ENCODE assay signal across 8 mouse cellular contexts in the genomic region with DNA sequence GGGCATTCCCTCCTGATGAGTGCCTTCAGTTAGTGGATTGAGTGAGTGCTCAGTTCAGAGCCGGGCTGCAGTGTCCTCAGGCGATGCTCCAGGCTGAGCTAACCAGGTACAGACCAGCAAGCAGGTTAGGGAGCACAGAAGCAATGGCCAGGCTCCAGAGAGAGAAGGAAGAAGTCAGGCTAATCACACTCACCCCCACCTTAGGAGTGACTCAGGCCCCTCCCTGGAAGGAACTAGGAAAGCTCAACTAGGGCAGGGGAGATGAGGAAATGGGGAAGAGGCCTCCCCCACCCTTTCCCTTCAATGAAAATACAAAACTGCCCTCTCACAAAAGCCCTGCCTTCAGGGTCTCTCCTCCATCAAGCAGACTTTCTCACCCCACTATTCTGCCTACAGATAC. TPM values are rescaled to one million over a fixed set of nuclear protein-coding genes. Genes with fewer than 3 reads are reported as not detected.
DNase-seq lines count a peak whose midpoint lies in the region; ATAC-seq lines count a peak whose summit lies in the region.

No protein-coding gene starts in this region.

- WGBS in neural tube, embryonic 11.5 days = 73% methylated on average over 2 of the region's 2 CpGs
- WGBS in forebrain, embryonic 14.5 days = 51% methylated on average over 2 of the region's 2 CpGs
- 23% methylated on average over 2 of the region's 2 CpGs for WGBS in liver, embryonic 16.5 days (ENCODE audit: insufficient replicate concordance)

- peak overlapping the region; percentile 61 for H3K4me3 ChIP-seq in neural tube, embryonic 11.5 days (ENCODE audit: low read depth, low read length)
- peak overlapping the region; percentile 95 for H3K4me3 ChIP-seq in forebrain, embryonic 14.5 days (ENCODE audit: low read depth, low read length)
- H3K4me3 ChIP-seq in liver, embryonic 16.5 days (ENCODE audit: low read depth, low read length) = peak overlapping the region; percentile 85

- ATAC-seq in neural tube, embryonic 11.5 days (ENCODE audit: insufficient read depth, low FRiP score, low TSS enrichment) = no peak
- ATAC-seq in forebrain, embryonic 14.5 days = no peak
- ATAC-seq in liver, embryonic 16.5 days (ENCODE audit: low read depth) = no peak

- H3K4me2 ChIP-seq in neural tube, embryonic 11.5 days (ENCODE audit: low read depth) = peak overlapping the region; percentile 91
- H3K4me2 ChIP-seq in forebrain, embryonic 14.5 days (ENCODE audit: low read length) = peak overlapping the region; percentile 100
- H3K4me2 ChIP-seq in liver, embryonic 16.5 days (ENCODE audit: low read depth, low read length) = peak overlapping the region; percentile 69

- peaks cover 4% of the 10 kb centered on the region; the same call in 1 of the 2 replicates for H3K36me3 ChIP-seq in neural tube, embryonic 11.5 days (ENCODE audit: control insufficient read depth, insufficient read depth, low read length)
- peaks cover 26% of the 10 kb centered on the region for H3K36me3 ChIP-seq in forebrain, embryonic 14.5 days (ENCODE audit: control insufficient read depth, insufficient read depth, low read length)
- peaks cover 20% of the 10 kb centered on the region for H3K36me3 ChIP-seq in liver, embryonic 16.5 days (ENCODE audit: control insufficient read depth, insufficient read depth)

- no peaks in the 10 kb centered on the region for H3K9me3 ChIP-seq in neural tube, embryonic 11.5 days (ENCODE audit: control insufficient read depth, low read length)
- H3K9me3 ChIP-seq in forebrain, embryonic 14.5 days (replicated peaks; ENCODE audit: control insufficient read depth, low read length) = no peaks in the 10 kb centered on the region
- no peaks in the 10 kb centered on the region for H3K9me3 ChIP-seq in liver, embryonic 16.5 days (replicated peaks; ENCODE audit: control insufficient read depth, low read length)

- no peak for DNase-seq in neural tube, embryonic 11.5 days (ENCODE audit: low spot score)
- no peak for DNase-seq in neural tube, embryonic 10.5 days (ENCODE audit: extremely low spot score, low spot score)
- no peak for DNase-seq in forebrain, embryonic 14.5 days (ENCODE audit: low spot score)
- DNase-seq in natural killer cell, adult 2 months (ENCODE audit: low spot score in 2 of 2) = no peak
- no peak for DNase-seq in testis, postnatal 10 days (ENCODE audit: low spot score)
- no peak for DNase-seq in gastrocnemius, postnatal 25 days
- DNase-seq in frontal cortex, postnatal 25 days (ENCODE audit: low spot score in 2 of 2) = no peak

- no peak overlapping the region for H3K27ac ChIP-seq in neural tube, embryonic 11.5 days (ENCODE audit: low read depth, low read length)
- no peak overlapping the region for H3K27ac ChIP-seq in forebrain, embryonic 14.5 days (ENCODE audit: low read depth, low read length)
- H3K27ac ChIP-seq in liver, embryonic 16.5 days (ENCODE audit: low read length) = peak overlapping the region; percentile 99

- H3K4me1 ChIP-seq in neural tube, embryonic 11.5 days (ENCODE audit: control insufficient read depth, insufficient read depth, low read length) = peaks cover 13% of the 10 kb centered on the region
- peaks cover 19% of the 10 kb centered on the region for H3K4me1 ChIP-seq in forebrain, embryonic 14.5 days (ENCODE audit: control insufficient read depth, insufficient read depth, low read length)
- H3K4me1 ChIP-seq in liver, embryonic 16.5 days (ENCODE audit: control insufficient read depth, low read depth, low read length) = peaks cover 35% of the 10 kb centered on the region

- peak overlapping the region; percentile 88 for H3K9ac ChIP-seq in neural tube, embryonic 11.5 days (ENCODE audit: low read length)
- peak overlapping the region; percentile 95 for H3K9ac ChIP-seq in forebrain, embryonic 14.5 days (ENCODE audit: low read length)
- peak overlapping the region; percentile 97 for H3K9ac ChIP-seq in liver, embryonic 16.5 days (ENCODE audit: low read depth, low read length)

- H3K27me3 ChIP-seq in neural tube, embryonic 11.5 days (ENCODE audit: control insufficient read depth, insufficient read depth, low read length) = no peaks in the 10 kb centered on the region
- no peaks in the 10 kb centered on the region for H3K27me3 ChIP-seq in forebrain, embryonic 14.5 days (replicated peaks; ENCODE audit: control insufficient read depth, insufficient read depth, low read length)
- no peaks in the 10 kb centered on the region for H3K27me3 ChIP-seq in liver, embryonic 16.5 days (ENCODE audit: control insufficient read depth, insufficient read depth, low read depth, low read length)

RNA-seq across cellular contexts. Expression of a gene that starts 1.7 kb away (rescaled TPM):
- 23.9 and 28.8 TPM in 2 replicates for polyA plus RNA-seq in neural tube, embryonic 11.5 days (2014; fragmentation: Nextera tagmentation; extraction: Ambion mirVana)
- polyA plus RNA-seq in forebrain, embryonic 14.5 days (2014; fragmentation: Nextera tagmentation; extraction: Ambion mirVana) = 13.6 and 13.7 TPM in 2 replicates
- polyA plus RNA-seq in liver, embryonic 16.5 days (2015; fragmentation: Nextera tagmentation; extraction: Ambion mirVana) = 13.7 and 15.1 TPM in 2 replicates
- total RNA-seq in gastrocnemius, postnatal 25 days (2021) = 10 to 100 TPM; 32.8 to 34.1 TPM

RNA-seq across cellular contexts. Expression of a gene that starts 2.1 kb away (rescaled TPM):
- 87.1 and 113 TPM in 2 replicates for polyA plus RNA-seq in neural tube, embryonic 11.5 days (2014; fragmentation: Nextera tagmentation; extraction: Ambion mirVana)
- 4.6 and 5.3 TPM in 2 replicates for polyA plus RNA-seq in forebrain, embryonic 14.5 days (2014; fragmentation: Nextera tagmentation; extraction: Ambion mirVana)
- 61.0 and 92.3 TPM in 2 replicates for polyA plus RNA-seq in liver, embryonic 16.5 days (2015; fragmentation: Nextera tagmentation; extraction: Ambion mirVana)
- total RNA-seq in gastrocnemius, postnatal 25 days (2021) = over 10,000 TPM; 49,123 to 49,891 TPM

RNA-seq across cellular contexts. Expression of a gene that starts 10.8 kb away (rescaled TPM):
- 91.6 and 92.0 TPM in 2 replicates for polyA plus RNA-seq in neural tube, embryonic 11.5 days (2014; fragmentation: Nextera tagmentation; extraction: Ambion mirVana)
- 73.6 and 78.6 TPM in 2 replicates for polyA plus RNA-seq in forebrain, embryonic 14.5 days (2014; fragmentation: Nextera tagmentation; extraction: Ambion mirVana)
- 17.4 and 18.1 TPM in 2 replicates for polyA plus RNA-seq in liver, embryonic 16.5 days (2015; fragmentation: Nextera tagmentation; extraction: Ambion mirVana)
- total RNA-seq in gastrocnemius, postnatal 25 days (2021) = 10 to 100 TPM; 26.2 to 28.2 TPM

RNA-seq across cellular contexts. Expression of a gene that starts 26.3 kb away (rescaled TPM):
- polyA plus RNA-seq in neural tube, embryonic 11.5 days (2014; fragmentation: Nextera tagmentation; extraction: Ambion mirVana) = 28.7 and 31.4 TPM in 2 replicates
- polyA plus RNA-seq in forebrain, embryonic 14.5 days (2014; fragmentation: Nextera tagmentation; extraction: Ambion mirVana) = 29.4 and 36.7 TPM in 2 replicates
- polyA plus RNA-seq in liver, embryonic 16.5 days (2015; fragmentation: Nextera tagmentation; extraction: Ambion mirVana) = 5.7 and 5.9 TPM in 2 replicates
- 1 to 10 TPM; 4.0 to 4.2 TPM for total RNA-seq in gastrocnemius, postnatal 25 days (2021)

RNA-seq across cellular contexts. Expression of a gene that starts 26.3 kb away (rescaled TPM):
- 19.6 and 22.0 TPM in 2 replicates for polyA plus RNA-seq in neural tube, embryonic 11.5 days (2014; fragmentation: Nextera tagmentation; extraction: Ambion mirVana)
- 11.3 and 15.1 TPM in 2 replicates for polyA plus RNA-seq in forebrain, embryonic 14.5 days (2014; fragmentation: Nextera tagmentation; extraction: Ambion mirVana)
- polyA plus RNA-seq in liver, embryonic 16.5 days (2015; fragmentation: Nextera tagmentation; extraction: Ambion mirVana) = 10.1 and 11.1 TPM in 2 replicates
- total RNA-seq in gastrocnemius, postnatal 25 days (2021) = 1 to 10 TPM; 1.5 to 1.7 TPM
